Comparison of ENCODE assay signal across 9 mouse cellular contexts in genomic region chr4:134263191-134263590, GRCm38 (mm10). TPM values are rescaled to one million over a fixed set of nuclear protein-coding genes. Genes with fewer than 3 reads are reported as not detected.
DNase-seq lines count a peak whose midpoint lies in the region; ATAC-seq lines count a peak whose summit lies in the region.
"Had no signal": no experiment of that assay in that cellular context is flagged by ENCODE, and none has a peak within 500 bp of the region (broad histone marks: within the 10 kb centered on the region; RNA-seq: fewer than 3 reads in every experiment).

No protein-coding gene starts in this region.

- no peaks in the 10 kb centered on the region for H3K27me3 ChIP-seq in embryonic facial prominence, embryonic 11.5 days (ENCODE audit: control insufficient read depth, insufficient read depth, low read length)
- H3K27me3 ChIP-seq in limb, embryonic 10.5 days (ENCODE audit: low read depth, poor library complexity, severe bottlenecking): no peaks in the 10 kb centered on the region
- H3K27me3 ChIP-seq: limb, embryonic 13.5 days had no signal

- H3K9ac ChIP-seq in embryonic facial prominence, embryonic 11.5 days (replicated peaks; ENCODE audit: low read length): no peak overlapping the region
- H3K9ac ChIP-seq: limb, embryonic 13.5 days had no signal

- H3K36me3 ChIP-seq in embryonic facial prominence, embryonic 11.5 days (replicated peaks; ENCODE audit: control insufficient read depth, insufficient read depth, low read depth, low read length): no peaks in the 10 kb centered on the region
- H3K36me3 ChIP-seq in limb, embryonic 10.5 days: no peaks in the 10 kb centered on the region
- H3K36me3 ChIP-seq: limb, embryonic 13.5 days had no signal

- no peak overlapping the region for H3K27ac ChIP-seq in embryonic facial prominence, embryonic 11.5 days (replicated peaks; ENCODE audit: low read depth, low read length)
- H3K27ac ChIP-seq in limb, embryonic 10.5 days: no peak overlapping the region
- H3K27ac ChIP-seq: limb, embryonic 13.5 days had no signal

- ATAC-seq in cerebellum, adult (ENCODE audit: insufficient number of reproducible peaks, low FRiP score, low TSS enrichment): no peak
- no peak for ATAC-seq in embryonic facial prominence, embryonic 11.5 days (replicated peaks; ENCODE audit: insufficient number of reproducible peaks, low FRiP score, low TSS enrichment, low read depth)

- DNase-seq in cerebellum, adult 11 months: peak; percentile 12
- peak; percentile 45 to 67 for DNase-seq in left cerebral cortex, adult 18-20 months (ENCODE audit: low spot score in 2 of 2)
- no peak for DNase-seq in left cerebral cortex, adult 8-10 months (ENCODE audit: low spot score in 2 of 2)
- peak; percentile 25 for DNase-seq in T-cell, adult 2 months (ENCODE audit: low spot score)
- peak; percentile 69 for DNase-seq in embryonic facial prominence, embryonic 11.5 days (ENCODE audit: low spot score)
- peak; percentile 71 for DNase-seq in limb, embryonic 10.5 days (ENCODE audit: low spot score)
- DNase-seq in testis, postnatal 10 days (ENCODE audit: low spot score): peak; percentile 90

- H3K4me1 ChIP-seq in embryonic facial prominence, embryonic 11.5 days (ENCODE audit: control insufficient read depth, insufficient read depth, low read length): no peaks in the 10 kb centered on the region
- no peaks in the 10 kb centered on the region; the same call in 1 of the 2 replicates for H3K4me1 ChIP-seq in limb, embryonic 10.5 days
- H3K4me1 ChIP-seq: limb, embryonic 13.5 days had no signal

- no peak overlapping the region for H3K4me2 ChIP-seq in embryonic facial prominence, embryonic 11.5 days (ENCODE audit: low read depth, low read length)
- H3K4me2 ChIP-seq: limb, embryonic 13.5 days had no signal

- no peak overlapping the region for H3K4me3 ChIP-seq in embryonic facial prominence, embryonic 11.5 days (ENCODE audit: low read depth, low read length)
- no peak overlapping the region for H3K4me3 ChIP-seq in limb, embryonic 10.5 days
- H3K4me3 ChIP-seq: limb, embryonic 13.5 days had no signal

- no peaks in the 10 kb centered on the region for H3K9me3 ChIP-seq in embryonic facial prominence, embryonic 11.5 days (replicated peaks; ENCODE audit: control insufficient read depth, low read length)
- H3K9me3 ChIP-seq in limb, embryonic 10.5 days (replicated peaks): no peaks in the 10 kb centered on the region
- H3K9me3 ChIP-seq: limb, embryonic 13.5 days had no signal

- 35% methylated on average over 6 of the region's 6 CpGs for WGBS in embryonic facial prominence, embryonic 11.5 days
- WGBS in limb, embryonic 10.5 days: 32% methylated on average over 6 of the region's 6 CpGs

RNA-seq across cellular contexts. Expression of gene Grrp1, which starts 9.3 kb away (rescaled TPM):
- total RNA-seq in left cerebral cortex, adult 18-20 months (2021): 1 to 10 TPM; 2.2 to 3.8 TPM
- 1 to 10 TPM; 2.6 to 4.3 (median 3.5) TPM for total RNA-seq in left cerebral cortex, adult 8-10 months (2022)
- 5.7 and 7.7 TPM in 2 replicates for polyA plus RNA-seq in embryonic facial prominence, embryonic 11.5 days (2014; fragmentation: Nextera tagmentation; extraction: Ambion mirVana)
- 9.2 and 10.9 TPM in 2 replicates for polyA plus RNA-seq in limb, embryonic 10.5 days (2016; fragmentation: Nextera tagmentation; extraction: Ambion mirVana)

RNA-seq across cellular contexts. Expression of gene Gm30191, which starts 16.5 kb away (rescaled TPM):
- total RNA-seq in left cerebral cortex, adult 18-20 months (2021): not detected
- total RNA-seq in left cerebral cortex, adult 8-10 months (2022): not detected
- polyA plus RNA-seq in embryonic facial prominence, embryonic 11.5 days (2014; fragmentation: Nextera tagmentation; extraction: Ambion mirVana): not detected in 2 replicates
- polyA plus RNA-seq in limb, embryonic 10.5 days (2016; fragmentation: Nextera tagmentation; extraction: Ambion mirVana): not detected in 2 replicates
- polyA plus RNA-seq: limb, embryonic 13.5 days had no signal

RNA-seq across cellular contexts. Expression of gene Zfp593, which starts 17.8 kb away (rescaled TPM):
- 10 to 100 TPM; 11.6 to 12.2 TPM for total RNA-seq in left cerebral cortex, adult 18-20 months (2021)
- total RNA-seq in left cerebral cortex, adult 8-10 months (2022): 10 to 100 TPM; 10.9 to 12.1 (median 11.3) TPM
- polyA plus RNA-seq in embryonic facial prominence, embryonic 11.5 days (2014; fragmentation: Nextera tagmentation; extraction: Ambion mirVana): 16.5 and 18.3 TPM in 2 replicates
- polyA plus RNA-seq in limb, embryonic 10.5 days (2016; fragmentation: Nextera tagmentation; extraction: Ambion mirVana): 19.0 and 23.5 TPM in 2 replicates

RNA-seq across cellular contexts. Expression of gene E130218I03Rik, which starts 19.7 kb away (rescaled TPM):
- not detected for total RNA-seq in left cerebral cortex, adult 18-20 months (2021)
- not detected for total RNA-seq in left cerebral cortex, adult 8-10 months (2022)
- 0.39 and 0.65 TPM in 2 replicates for polyA plus RNA-seq in embryonic facial prominence, embryonic 11.5 days (2014; fragmentation: Nextera tagmentation; extraction: Ambion mirVana)
- 0.60 and 0.79 TPM in 2 replicates for polyA plus RNA-seq in limb, embryonic 10.5 days (2016; fragmentation: Nextera tagmentation; extraction: Ambion mirVana)

RNA-seq across cellular contexts. Expression of gene Pdik1l, which starts 24.5 kb away (rescaled TPM):
- total RNA-seq in left cerebral cortex, adult 18-20 months (2021): 10 to 100 TPM; 18.7 to 24.4 TPM
- total RNA-seq in left cerebral cortex, adult 8-10 months (2022): 10 to 100 TPM; 15.8 to 22.4 (median 19.3) TPM
- polyA plus RNA-seq in embryonic facial prominence, embryonic 11.5 days (2014; fragmentation: Nextera tagmentation; extraction: Ambion mirVana): 22.8 and 24.4 TPM in 2 replicates
- 13.9 and 19.6 TPM in 2 replicates for polyA plus RNA-seq in limb, embryonic 10.5 days (2016; fragmentation: Nextera tagmentation; extraction: Ambion mirVana)

Comparison
In these comparisons a context has a peak if more than half of its experiments do, and no peak if none do; other contexts are left out.
1. DNase-seq: peak in cerebellum, adult 11 months (single experiment), left cerebral cortex, adult 18-20 months (2 of 2), T-cell, adult 2 months (single experiment), embryonic facial prominence, embryonic 11.5 days (single experiment), limb, embryonic 10.5 days (single experiment) and testis, postnatal 10 days (single experiment); none in left cerebral cortex, adult 8-10 months (0 of 2).